Mouse (Mus musculus) T-helper 1 cell (primary cell): Measurements from ENCODE around the gene Spaca4.

Experiments used
- in situ Hi-C: fragments of 300-600 bp; cut with MboI, MseI; formaldehyde crosslinking; loops from one replicate; pipeline ENCODE4 v1.15.1; 2025; ENCODE audit warnings: high pct_unique_total_duplicates

Spaca4 gene

GRCm38 (mm10) chr7:45701607-45702006 is 24.0 kb downstream of the Spaca4 start:
- in situ Hi-C loops: loop anchor here (10.0 kb wide), 1 partner anchor 807 kb away; the partner anchor contains the start of genes Fuz and Med25

DNA sequence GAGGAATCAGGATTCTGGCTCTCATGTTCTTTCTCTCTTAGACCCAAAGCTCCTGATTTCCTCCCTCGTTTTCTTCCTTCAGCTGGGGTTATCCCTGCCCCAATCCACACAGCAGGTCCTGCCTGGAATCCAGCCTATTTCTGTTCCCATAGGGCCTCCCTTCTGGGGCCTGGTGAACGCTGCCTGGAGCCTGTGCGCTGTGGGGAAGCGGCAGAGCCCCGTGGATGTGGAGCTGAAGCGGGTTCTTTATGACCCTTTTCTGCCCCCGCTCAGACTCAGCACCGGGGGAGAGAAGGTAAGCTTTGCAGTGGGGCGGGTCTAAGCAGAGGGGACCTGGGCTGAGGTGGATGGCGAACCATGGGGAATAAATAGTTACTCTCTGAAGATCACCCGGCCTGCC is 24.5 kb downstream of the Spaca4 start:
- in situ Hi-C loops: loop anchor here (10.0 kb wide), 1 partner anchor 806 kb away; the partner anchor contains the start of genes Fuz and Med25

DNA sequence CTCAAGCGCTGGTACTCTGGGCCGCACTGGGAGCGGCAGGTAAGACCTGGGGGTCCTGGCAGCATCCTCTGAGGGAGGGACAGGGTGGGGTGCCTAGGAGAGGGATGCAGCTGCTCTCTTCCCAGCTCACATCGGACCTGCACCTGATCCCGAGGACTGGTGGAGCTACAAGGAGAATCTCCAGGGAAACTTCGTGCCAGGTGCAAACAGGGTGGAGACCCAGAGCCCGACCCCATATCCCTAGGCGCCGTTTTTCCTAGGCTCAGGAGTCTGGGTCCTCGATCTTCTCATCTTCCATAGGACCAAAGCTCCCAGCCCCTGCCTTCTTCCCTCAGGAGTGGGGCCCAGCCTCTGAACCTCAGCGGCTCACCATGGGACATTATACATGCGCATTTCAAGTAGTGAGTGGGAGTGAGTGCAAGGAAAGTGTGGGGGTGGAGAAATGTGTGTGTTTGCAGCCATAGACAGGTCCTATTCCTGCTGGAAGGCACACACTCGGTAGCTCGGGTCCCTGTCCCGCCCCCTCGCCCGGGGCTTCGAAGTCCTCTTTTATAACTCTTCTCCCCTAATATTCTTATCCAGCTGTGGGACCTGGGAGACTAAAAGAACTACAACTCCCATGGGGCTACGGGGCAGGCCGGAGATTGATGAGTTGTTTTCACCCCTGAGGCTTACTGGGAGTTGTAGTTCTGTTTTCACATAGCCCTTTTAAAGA is 25.2 kb downstream of the Spaca4 start:
- in situ Hi-C loops: loop anchor here (10.0 kb wide), 1 partner anchor 806 kb away; the partner anchor contains the start of genes Fuz and Med25

- in situ Hi-C loops: loop anchor here (10.0 kb wide), 1 partner anchor 805 kb away; the partner anchor contains the start of genes Fuz and Med25
These were observed 26.0 kb downstream of the Spaca4 start, which contains the start of gene Car11 for GRCm38 (mm10) chr7:45699523-45700141. TSS of gene Car11 (plus strand) at chr7:45699843.

GRCm38 (mm10) chr7:45697894-45698293 is 27.7 kb downstream of the Spaca4 start:
- in situ Hi-C loops: no loop called here

DNA sequence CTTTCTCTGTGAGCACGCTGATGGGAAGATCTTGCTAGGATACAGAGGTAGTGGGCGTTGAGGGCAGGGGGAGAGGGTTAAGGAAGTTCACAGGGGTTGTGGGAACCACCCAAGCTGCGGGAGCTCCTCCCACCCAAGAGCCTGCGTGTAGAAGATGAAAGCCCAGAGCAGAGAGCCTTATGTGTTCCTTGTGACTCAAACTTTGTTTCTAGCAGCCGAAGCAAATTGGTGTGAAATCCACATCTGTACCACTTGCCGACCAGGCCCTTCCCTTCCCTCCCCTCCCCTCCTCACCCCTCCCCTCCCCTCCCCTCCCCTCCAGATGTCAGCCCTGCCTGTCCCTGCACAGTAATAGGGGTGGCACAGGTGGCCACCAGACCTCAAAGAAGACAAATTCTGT is 30.5 kb downstream of the Spaca4 start:
- in situ Hi-C loops: no loop called here

GRCm38 (mm10) chr7:45693921-45694591 is 31.6 kb downstream of the Spaca4 start, which contains the start of gene Sec1:
TSS of gene Sec1 (minus strand) at chr7:45694402.
- in situ Hi-C loops: no loop called here

DNA sequence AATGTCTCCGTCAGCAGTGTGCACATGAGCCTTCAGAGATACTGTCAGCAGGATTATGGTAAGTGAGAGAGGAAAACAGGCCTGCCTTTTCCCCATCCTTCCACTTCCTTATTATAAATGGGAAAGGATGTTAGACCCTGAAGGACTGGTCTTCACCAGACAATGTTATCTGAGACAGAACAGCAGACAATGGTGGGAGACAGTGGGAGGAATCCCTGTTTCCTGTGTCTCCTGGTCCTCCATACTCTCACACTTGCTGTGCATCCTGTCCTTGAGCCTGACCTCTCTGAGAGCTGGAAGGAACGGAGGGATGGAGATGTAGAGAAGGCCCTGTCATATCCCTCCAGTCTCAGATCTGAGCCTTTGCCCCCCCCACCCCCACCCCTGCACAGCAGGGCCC is 33.2 kb downstream of the Spaca4 start:
- in situ Hi-C loops: no loop called here

- in situ Hi-C loops: no loop called here
These were observed 35.8 kb downstream of the Spaca4 start for GRCm38 (mm10) chr7:45689800-45690199.

GRCm38 (mm10) chr7:45689099-45689498 is 36.5 kb downstream of the Spaca4 start:
- in situ Hi-C loops: no loop called here

GRCm38 (mm10) chr7:45686841-45687240 is 38.8 kb downstream of the Spaca4 start:
- in situ Hi-C loops: no loop called here

DNA sequence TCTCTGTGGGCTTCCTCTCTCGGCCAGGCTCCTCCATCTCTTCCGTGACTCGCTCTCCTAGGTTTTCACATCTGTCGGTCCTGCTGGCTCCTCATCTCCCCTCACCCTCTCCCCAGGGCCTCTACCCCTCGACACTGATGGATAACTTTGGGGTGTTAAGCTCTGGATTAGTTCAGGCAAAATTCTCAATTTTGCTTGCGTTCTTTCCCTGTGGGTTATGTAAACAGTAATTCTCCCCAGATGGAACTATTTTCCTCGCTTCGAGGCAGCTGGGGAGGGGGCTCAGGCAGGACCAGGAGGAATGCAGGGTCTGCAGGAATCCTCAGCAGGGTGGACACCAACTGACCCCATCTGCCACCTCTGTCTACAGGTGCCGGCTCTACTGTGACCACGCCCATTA is 39.8 kb downstream of the Spaca4 start:
- in situ Hi-C loops: no loop called here

GRCm38 (mm10) chr7:45683396-45684050 is 42.1 kb downstream of the Spaca4 start, which contains the start of gene Ntn5:
TSS of gene Ntn5 (plus strand) at chr7:45684022.
- in situ Hi-C loops: no loop called here

DNA sequence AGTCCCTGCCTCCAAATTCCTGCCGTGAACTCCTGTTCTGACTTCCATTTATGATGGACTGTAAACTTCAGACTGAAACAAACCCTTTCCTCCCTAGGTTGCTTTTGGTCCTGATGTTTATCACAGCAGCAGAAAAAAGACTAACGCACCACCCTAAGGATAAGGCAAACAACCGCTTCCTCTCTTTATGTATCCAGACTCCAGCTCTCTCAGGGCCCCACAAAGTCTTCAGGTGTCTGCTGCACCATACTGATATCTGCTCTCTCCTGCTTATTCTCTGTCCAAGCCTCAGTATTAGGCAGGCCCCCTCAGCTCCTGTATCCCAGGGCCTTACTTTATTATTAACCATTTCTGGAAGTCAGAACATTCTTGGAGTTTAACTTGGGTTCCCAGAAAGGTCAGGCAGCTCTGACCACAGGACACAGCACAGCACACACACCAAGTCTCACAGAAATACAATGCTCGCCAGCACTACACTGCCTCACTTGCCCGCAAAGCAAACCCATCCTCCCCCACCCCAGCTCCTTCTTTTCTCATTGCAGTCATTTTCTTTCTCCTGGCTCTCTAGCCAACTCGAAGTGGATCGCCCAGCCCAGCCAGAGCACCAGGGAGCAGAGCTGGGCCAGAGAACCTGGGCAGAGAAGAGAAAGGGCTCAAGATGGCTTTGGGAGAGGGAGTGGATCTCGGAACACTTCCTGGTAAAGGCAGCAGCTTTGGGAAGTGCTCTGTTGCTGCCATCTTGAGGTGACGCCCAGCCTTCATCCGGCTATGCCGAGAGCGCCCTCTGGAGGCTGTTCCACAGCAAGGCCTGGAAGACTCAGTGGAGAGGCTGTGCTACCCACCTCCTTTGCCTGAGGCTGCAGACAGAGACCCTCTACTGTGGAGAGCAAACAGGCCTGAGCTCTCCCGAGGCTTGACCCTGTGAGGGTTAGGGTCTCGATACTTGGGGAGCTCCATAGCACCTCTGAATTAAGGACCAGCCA is 43.2 kb downstream of the Spaca4 start:
- in situ Hi-C loops: no loop called here

DNA sequence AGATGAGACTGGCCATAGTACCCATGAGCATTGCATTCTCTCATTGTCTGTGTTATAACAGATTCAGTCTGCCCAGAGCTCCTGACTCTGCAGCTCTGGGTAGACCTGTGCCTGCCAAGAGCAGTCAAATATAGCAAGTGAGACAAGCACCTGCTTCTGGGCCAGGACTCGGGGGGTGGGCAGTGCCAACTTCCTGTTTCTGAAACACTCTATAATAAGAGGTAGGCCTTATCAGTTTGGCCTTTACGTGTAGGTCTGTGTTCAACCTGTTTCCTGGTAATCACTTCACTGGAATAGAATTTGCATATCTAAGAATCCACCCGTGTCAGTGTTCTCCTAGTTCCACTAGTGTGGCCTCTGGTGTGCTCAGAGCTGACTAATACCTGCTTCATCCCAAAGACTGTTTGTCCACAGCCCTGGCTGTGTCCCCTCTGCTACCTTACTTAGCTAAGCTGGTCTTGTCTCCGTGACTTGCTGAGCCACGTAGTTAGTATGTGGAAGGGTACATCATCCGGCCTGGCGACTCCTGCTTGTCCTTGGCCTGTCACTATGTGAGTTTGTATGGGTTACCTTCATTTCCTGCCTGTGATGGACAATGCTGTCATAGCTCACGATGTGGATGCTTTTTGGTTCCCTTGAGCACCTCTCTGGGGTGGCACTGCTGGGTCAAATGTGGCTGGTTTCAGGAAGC is 44.4 kb downstream of the Spaca4 start:
- in situ Hi-C loops: no loop called here

- in situ Hi-C loops: no loop called here
These were observed 45.5 kb downstream of the Spaca4 start for GRCm38 (mm10) chr7:45679966-45680621.

GRCm38 (mm10) chr7:45678513-45678912 is 47.1 kb downstream of the Spaca4 start:
- in situ Hi-C loops: no loop called here

- in situ Hi-C loops: no loop called here
These were observed 47.9 kb downstream of the Spaca4 start for GRCm38 (mm10) chr7:45677627-45678295.
